Mouse (Mus musculus) urinary bladder, postnatal 4 days (tissue): Measurements from ENCODE around the gene Pccb.

Experiments
- DNase-seq, 2 experiments: peaks; one replicate each; pipeline ENCODE4 v3.0.0; 2021 to 2022; ENCODE audit warnings: low spot score in 2 of 2

Gene Pccb

DNA sequence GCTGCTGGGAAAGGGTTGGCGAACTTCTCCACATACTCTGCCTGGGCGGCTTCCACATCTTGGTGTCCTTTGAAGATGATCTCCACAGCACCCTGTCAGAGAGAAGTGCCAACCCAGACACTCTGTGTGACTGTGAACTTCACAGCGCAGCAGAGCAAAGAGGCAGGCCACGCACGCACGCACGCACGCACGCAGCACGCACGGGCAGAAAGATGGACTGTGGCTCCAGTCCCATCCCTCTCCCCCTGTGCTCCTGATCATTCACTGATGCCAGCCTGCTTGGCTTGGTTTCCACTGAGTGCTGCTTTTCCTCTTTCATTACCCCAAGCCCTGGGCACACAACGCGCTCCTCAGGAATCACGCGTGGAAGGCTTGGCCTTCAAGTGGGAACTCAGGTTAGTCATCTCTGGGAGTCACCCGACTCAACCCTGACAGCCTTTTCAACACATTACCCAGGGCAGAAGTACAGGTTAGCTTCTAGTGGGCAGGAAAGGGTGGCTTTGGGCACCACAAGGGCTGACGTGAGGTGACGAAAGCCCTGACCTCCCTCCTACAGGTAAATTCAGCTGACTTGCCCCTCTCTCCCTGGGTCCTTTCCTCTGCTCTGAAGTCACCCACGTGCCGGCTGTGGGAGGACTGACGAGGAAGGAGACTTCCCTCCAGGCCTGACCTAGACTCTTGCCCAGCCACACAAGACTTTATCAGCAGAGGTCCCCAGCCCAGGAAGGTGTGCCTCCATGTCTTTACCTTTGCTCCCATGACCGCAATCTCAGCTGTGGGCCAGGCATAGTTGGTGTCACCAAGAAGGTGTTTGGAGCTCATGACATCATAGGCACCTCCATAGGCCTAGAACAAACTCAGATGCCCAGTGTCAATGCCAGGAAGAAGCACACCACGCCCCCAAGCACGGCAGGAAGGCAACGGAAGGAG lies 50.1 kb downstream of the Pccb start:
- no peak for DNase-seq

DNA sequence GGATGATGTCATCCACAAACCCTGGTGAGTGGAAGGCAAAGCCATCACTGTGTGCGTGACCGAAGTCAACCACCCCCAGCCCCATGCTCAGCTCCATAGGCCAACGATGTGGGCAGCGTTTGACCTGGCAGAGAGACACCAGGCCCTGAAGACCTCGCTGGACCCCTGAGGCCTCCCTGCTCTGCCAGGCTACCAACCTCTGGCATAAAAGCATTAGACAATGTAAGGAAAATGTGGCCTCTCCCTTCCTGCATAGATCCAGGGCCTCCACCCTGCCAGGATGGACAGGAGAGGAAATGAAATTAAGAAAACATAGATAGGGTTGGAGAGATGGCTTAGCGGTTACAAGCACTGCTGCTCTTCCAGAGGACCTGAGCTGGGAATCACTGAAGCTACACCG lies 51.9 kb downstream of the Pccb start:
- DNase-seq = no peak

DNA sequence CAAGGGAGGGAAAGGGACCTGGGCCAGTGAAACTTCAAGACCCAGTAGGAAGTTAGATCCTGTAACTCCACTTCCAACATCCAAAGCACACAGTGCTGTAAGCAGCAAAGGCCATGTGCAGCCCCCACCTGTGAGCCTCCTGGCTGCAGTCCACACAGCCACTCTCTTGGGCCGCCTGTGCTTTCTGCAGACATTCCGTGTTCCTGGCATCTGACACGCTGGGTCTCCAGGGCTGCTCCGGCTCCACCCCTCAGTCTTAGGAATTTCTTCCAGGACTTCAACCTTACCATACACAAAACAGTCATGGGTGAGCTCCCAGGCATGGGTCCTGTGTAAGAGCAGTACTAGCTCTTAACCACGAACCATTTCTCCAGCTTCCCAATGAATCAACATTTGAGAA lies 55.4 kb downstream of the Pccb start:
- DNase-seq = peak in 1 of 2 experiments; percentile 22

DNA sequence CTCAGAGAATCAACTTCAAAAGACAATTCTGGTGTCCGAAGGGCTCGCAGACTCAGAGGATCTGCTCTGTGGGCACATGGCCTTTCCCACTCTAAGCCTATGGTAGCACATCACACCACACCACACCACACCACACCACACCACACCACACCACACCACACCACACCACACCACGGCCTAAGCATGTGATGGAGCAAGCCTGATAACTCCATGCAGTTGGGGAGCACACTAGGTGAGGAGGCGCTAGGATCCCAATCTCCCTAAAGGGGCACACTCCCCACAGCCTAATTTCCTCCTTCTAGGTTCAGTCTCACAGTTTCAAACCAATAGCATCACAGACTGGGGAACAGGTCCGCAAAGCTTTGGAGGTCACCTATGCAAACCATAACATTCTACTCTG lies 56.0 kb downstream of the Pccb start:
- DNase-seq = no peak

DNA sequence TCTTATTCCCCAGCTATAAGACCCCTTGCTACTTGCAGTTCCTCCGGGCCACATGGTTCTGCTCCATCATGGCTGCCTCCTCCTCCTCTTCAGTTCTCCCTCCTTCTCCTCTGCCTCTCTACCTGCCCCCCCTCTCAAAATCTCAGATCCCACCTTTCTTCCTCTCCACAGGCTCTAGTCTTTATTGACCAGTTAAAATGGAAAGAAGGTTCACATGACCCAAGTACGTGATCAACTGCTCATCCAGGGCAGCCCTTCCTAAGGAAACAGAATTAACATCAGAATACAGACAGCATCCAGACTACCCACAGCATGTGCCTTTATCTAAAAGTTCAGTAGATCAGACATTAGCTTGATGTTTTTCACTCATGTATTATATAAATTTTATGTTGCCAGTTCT lies 65.2 kb downstream of the Pccb start:
- no peak for DNase-seq

DNA sequence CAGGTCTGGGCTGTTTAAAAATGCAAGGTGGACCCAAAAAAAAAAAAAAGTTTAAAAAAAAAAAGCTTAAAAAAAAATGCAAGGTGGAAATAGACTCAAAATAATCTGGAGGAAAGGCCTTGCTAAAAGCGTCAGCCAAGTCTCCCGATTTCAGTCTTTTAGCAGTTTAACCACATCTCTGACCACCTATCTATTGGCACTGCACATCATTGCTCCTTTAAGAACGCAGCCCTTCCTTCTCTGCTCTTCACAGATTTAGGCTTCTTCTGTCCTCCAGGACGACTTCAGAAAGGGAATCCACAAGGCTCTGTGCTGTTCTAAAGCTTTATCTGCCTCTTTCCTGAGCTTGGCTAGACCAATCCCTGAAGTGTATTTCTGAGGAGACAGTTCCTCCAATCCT lies 70.6 kb downstream of the Pccb start:
- no peak for DNase-seq

DNA sequence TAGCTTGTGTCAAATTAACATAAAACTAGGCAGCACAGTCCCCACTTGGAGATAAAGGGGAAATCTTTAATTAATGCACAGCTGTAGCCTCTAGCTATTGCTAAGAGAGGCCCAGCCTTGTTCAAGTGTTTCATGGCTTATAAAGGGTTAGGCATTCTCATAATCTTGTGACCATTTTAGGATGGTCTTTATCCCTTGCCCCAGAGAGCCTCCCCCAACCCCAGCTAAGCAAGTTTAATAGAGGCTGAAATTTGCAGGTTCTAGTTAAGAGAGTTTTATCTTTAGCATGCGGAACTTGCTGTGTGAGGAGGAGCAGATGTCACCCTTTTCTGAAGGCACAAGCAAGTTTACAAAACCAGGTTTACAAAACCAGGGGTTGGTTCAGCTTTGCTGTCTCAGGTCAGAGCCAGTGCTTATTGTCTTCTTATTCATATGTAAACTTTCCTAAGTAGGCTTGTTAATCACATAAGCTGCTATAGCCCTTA lies 71.2 kb downstream of the Pccb start:
- no peak for DNase-seq

DNA sequence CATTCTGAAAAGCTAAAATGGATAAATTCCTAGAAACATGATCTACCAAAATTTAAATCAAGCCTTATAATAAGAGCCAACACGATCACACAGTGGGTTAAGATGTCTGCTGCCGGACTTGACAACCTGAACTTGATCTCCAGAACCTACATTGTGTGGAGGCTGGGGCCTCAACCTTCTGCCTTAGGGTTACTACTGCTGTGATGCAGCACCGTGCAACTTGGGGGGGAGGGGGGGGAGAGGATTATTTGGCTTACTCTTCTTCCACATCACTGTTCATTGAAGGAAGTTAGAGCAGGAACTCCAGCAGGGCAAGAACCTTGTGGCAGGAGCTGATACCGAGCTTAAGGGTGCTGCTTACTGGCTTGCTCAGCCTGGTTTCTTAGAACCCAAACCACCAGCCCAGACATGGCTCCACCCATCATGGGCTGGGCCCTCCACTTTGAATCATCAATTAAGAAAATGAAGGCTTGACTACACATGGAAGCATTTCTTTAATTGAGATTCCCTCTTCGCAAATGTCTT lies 71.7 kb downstream of the Pccb start:
- DNase-seq = no peak

DNA sequence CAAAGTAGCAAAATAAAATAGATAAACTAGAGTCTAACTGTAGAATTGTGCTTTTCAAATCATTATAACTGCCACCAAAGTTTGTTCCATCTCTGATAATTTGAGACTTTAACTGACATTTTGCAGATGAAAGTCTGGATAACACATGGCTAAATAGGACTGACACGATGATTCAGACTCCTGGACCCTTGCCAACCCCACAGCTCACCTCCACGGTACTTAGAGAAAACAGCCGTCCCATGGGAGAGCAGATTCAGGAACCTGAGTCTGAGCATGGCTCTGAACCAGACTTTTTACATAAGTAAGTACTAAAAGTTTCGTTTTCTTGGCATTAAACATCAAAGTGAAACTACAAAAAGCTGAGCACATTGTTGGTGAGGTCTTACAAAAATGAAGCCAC lies 83.2 kb downstream of the Pccb start:
- peak in 1 of 2 experiments; percentile 21 for DNase-seq

DNA sequence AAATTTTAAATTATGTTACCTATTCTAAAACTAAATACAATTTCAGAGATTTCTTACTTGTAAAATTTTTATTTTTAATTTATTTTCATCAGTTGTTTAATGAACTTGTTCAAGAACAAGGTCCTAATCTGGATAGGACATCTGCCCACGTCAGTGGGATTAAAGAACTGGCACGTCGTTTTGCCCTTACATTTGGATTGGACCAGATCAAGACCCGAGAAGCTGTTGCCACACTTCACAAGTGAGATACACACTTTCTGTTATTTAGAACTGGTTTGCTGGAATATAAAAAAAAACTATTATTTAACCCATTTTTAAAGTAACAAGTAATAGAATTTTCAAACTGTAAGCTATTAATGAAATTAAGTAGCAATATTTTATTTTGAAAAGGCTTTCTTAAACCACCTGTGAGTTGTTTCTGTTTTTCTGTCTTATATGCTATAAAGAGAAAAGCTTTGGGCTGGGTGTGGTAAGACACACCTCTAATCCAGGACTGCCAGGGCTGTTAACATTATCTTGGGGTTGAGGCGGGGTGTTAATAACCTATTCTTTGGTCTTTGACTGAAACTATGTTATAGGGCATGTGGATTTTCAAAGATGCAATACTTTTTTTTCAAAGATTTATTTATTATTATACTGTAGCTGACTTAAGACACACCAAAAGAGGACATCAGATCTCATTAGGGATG lies 89.9 kb downstream of the Pccb start:
- DNase-seq = no peak

DNA sequence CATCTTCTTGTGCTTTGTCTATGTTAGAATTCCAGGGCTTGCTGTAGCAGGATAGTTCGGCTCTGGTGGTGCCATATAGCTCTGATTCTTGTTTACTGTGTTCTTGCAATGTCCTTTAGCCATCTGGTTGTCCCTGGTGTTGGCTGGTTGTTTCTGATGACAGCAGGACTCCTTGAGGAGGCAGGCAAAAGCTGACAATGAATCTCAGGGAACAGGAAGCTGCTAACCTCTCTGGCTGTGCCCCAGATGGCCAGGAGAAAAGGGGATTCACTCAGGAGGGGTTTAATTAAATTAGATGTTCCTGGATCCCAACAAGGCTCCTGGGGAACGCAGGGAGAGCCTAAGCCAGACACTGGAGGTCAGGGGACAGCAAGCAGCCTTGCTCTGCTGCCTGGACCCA lies 92.7 kb downstream of the Pccb start:
- no peak for DNase-seq
